Mouse (Mus musculus) lung, postnatal 0 days (tissue): Measurements from ENCODE around the gene 4931422A03Rik.

ENCODE experiments used
- CTCF ChIP-seq: IDR thresholded peaks from 2 replicates; pipeline ENCODE4 v1.5.1; 2016; ENCODE audit warnings: antibody characterized with exemption, mild to moderate bottlenecking
- EP300 ChIP-seq: IDR thresholded peaks from 2 replicates; pipeline ENCODE4 v1.6.1; 2016; ENCODE audit warnings: antibody characterized with exemption, mild to moderate bottlenecking, control low read depth

- TF ChIP-seq CTCF = no peak
- TF ChIP-seq EP300 = no peak
Measured at GRCm38 (mm10) chr2:103965391-103965790, 62.8 kb downstream of the 4931422A03Rik start.
